Mouse (Mus musculus) cerebellum, adult 8-10 months (tissue): ENCODE measurements around the gene Zfp296.

Source experiments
- DNase-seq: peaks from one replicate; pipeline ENCODE4 v3.0.0; 2022

Zfp296 gene

GRCm38 (mm10) chr7:19577141-19577852 is at the start of gene Zfp296, which contains the start of gene Gemin7:
Zfp296 (plus strand) TSS chr7:19577287.
Gemin7 (minus strand) TSS chr7:19577595.
- DNase-seq = peak; percentile 49

DNA sequence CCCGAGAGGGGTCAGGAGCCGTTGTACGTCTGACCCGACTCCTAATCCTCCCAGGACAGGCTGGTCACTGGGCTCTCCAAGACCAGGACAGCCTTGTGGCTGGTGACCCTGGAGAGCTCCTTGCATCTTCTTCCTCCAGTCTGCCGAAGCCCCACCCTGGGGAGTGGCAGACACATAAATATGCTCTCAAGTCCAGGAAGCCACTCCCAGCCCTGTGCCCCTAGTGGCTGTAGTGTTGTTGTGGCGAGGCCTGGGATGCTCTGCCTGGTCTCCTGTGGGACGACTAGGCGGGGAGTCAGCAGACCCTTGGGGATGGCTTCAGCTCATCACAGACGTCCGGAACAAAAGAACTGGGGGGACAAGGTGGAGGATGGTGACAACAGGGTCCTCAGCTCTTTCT is 46.0 kb upstream of the Zfp296 start:
- no peak for DNase-seq

DNA sequence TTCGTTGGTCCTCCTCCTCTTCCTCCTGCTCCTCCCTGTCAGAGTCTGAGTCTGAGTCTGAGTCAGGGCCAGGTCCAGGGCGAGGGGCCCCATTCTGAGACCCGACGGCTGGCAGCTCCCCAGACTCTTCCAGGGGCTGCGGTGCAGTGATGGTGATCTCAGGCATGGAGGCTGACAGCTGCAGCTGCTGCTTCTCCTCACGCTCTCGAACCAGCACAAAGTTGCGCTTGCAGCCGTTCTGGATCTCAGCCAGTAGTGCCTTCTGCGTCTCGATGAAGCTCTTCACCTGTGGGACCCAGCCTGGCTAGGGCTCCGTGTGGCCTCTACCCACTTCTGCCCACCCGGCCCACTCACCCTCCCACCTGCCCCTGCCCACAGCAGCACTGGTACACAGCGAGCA is 44.8 kb upstream of the Zfp296 start:
- no peak for DNase-seq

GRCm38 (mm10) chr7:19534676-19535075 is 42.4 kb upstream of the Zfp296 start:
- DNase-seq = no peak

GRCm38 (mm10) chr7:19540771-19541566 is 36.1 kb upstream of the Zfp296 start:
- DNase-seq = no peak

- DNase-seq = no peak
Observed at GRCm38 (mm10) chr7:19541681-19542154, 35.4 kb upstream of the Zfp296 start.

GRCm38 (mm10) chr7:19542155-19542691 is 34.9 kb upstream of the Zfp296 start:
- DNase-seq = peak; percentile 52

DNA sequence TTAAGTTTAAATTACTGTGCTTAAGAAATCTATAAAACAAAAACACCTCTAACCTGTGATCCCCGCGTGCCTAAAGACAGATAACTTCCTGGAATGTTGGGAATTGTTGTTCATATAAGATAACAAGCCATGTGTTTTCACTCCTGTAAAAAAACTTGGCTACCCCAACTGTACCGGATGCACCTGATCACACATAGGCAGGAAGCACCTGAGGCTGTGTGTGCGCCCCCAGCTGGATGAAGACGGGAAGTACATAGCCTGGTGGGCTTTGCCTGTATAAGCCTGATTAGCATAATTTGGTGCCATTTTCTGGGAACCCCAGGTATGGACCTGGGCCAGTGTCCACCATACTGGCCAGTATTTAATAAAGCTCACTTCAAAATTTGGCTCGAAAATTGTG is 33.5 kb upstream of the Zfp296 start:
- DNase-seq = no peak

DNA sequence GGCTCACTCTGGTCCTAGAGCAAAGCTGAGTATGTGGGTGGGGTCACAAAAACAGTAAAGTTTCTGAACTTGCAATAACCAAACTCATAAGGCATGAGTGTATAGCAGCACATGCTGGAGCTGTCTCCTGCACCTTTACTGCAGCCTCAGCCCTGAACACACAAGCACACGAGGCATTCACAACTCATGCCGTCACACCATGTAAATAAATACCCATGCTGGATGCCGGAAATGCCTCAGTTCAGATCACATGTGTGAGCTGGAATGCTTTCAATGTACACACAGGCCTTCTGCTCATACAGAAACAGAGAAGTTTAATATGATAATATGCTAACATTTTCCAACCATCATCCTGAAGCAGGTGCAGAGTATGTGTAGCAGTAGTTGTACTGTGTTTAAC is 31.1 kb upstream of the Zfp296 start:
- DNase-seq = no peak

DNA sequence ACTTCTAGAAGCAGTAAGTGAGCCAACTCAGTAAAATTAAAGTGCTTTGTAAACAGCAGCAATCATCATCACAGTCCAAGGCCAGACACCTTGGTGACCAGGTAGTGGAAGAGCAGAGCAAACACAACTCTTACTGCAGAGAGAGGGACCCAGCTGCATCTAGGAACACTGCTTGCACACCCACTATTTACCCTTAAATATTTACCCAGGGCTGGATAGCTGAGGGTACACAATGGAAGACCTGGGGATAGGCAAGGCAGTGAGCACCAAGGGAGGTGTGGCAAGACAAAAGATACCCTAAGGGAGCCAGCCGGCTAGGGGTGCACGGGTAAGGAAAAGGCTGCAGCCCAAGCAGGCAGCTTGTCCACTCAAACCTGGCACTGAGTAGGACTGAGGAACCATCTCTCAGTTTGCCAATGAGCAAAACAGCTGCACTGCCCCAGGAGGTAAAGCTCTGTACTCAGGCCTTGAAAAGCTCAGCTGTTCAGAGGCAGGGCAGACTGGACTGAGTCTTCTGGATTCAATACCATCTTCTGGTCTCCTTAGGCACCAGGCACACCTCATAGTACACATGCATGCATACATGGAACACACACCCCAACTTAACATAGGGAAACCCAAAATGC is 29.6 kb upstream of the Zfp296 start:
- no peak for DNase-seq

GRCm38 (mm10) chr7:19549394-19549793 is 27.7 kb upstream of the Zfp296 start:
- no peak for DNase-seq

DNA sequence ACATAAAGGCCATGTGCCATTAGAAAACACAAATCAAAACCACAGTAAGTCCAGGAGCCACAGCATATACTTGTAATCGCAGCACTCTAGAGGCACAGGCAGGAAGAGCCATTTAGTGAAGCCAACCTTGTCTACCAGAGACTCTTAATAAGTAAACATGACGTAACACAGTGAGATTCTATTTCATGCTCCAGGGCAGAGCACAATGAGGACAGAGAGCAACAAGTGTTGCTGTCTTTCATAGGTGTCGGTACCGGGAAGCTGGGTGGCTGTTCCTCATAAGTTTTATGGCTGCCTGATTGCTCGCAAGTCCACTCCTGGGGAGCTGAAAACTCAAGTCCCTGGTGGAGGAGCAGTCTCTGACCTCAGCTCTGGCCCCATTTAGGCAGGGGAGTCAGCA is 25.5 kb upstream of the Zfp296 start:
- no peak for DNase-seq

GRCm38 (mm10) chr7:19552443-19552842 is 24.6 kb upstream of the Zfp296 start:
- no peak for DNase-seq

DNA sequence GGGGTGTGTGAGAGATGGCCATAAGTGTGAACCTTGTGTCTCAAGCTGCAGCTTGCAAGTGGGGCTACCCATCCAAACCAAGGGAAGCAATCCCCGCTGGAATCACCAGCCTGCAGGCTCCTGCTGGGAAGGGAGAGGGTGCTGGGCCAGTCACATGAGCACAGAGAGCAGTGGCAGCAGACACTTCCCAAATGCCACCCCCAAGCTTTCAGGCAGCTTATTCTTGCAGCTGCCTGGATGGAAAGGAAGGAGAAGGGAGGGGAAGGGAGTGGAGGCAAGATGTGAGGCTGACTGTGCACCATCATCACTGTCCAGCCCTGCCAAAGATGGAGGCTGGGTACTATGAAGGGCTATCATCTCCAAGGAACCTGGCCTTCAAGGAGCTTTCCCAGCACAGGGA is 22.9 kb upstream of the Zfp296 start:
- DNase-seq = no peak

- no peak for DNase-seq
Observed at GRCm38 (mm10) chr7:19557086-19557485, 20.0 kb upstream of the Zfp296 start.

GRCm38 (mm10) chr7:19557982-19558900 is 18.8 kb upstream of the Zfp296 start:
- DNase-seq = no peak

- DNase-seq = no peak
Observed at GRCm38 (mm10) chr7:19558965-19559364, 18.1 kb upstream of the Zfp296 start.

GRCm38 (mm10) chr7:19560491-19561260 is 16.4 kb upstream of the Zfp296 start:
- DNase-seq = no peak

DNA sequence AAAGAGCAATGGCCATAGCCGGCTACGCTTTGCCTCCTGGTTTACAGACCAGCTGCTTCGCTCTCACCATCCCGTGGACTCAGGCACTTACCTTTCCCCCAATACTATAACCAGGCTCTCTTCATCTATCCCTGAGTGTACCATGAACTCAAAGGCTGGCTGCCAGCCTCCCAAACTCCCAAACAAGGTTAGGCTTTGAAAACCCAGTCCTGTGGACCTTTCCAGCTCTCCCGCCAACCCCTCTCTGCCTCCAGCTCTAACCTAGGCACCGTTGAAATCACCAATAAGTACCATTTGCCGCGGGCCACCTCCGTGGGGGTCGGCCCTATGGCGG is 15.7 kb upstream of the Zfp296 start:
- no peak for DNase-seq

GRCm38 (mm10) chr7:19561765-19562642 is 15.1 kb upstream of the Zfp296 start:
- peak; percentile 92 for DNase-seq
